Mouse (Mus musculus): ENCODE data around the gene Garem2.

DNA sequence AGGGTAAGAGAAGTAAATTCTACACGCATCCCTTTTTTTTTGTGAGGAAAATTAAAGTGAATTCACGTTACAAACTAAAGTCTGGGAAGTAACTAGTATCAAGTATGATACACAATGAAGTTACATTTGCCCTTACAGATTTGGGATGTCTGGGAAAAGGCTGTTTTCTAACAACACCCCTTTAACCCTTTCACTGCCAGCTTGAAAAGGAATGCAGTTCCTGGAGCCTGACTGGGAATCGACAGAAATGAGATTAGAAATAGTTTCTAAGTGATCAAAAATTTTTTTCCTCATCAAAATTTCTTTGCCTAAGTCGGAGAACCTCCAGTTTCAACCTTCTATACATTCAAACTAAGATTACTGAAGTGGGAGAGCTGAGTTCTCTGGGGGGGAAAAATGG is 49.1 kb downstream of the Garem2 start:
- TF ChIP-seq CTCF (IDR thresholded peaks at IDR 0.05; ENCODE audit: low read depth) (no peak), EP300 (IDR thresholded peaks at IDR 0.05; ENCODE audit: low read depth) (no peak)
